Mouse (Mus musculus): Measurements from ENCODE around the gene Gm20388. TPM values are rescaled to one million over a fixed set of nuclear protein-coding genes. Genes with fewer than 3 reads are reported as not detected.

The Gm20388 gene
- polyA plus RNA-seq, 1 experiment from 2014 or later = not detected

DNA sequence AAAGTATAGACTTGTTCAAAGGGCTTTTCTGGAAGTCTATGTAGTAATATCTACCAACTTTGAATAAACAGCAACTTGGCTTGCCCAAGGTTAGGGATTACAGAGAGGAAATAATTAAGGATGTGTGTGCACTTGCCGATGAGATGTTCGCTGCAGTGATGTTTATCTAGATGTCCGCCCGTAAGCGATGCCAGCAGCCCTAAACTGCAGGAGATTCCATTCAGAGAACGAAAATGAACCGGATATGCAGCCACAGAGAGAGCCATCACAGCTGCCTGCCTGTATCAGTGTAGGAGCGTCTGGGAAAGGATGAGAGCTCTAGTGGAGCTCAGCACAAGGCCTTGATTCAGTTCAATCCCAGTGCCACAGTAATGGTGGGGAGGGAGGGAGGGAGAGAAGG, 1125.0 kb downstream of the Gm20388 start:
- ATAC-seq (ENCODE audit: low FRiP score) = no peak
- H3K4me3 ChIP-seq (ENCODE audit: low read depth, low read length) = no peak overlapping the region
- no peak overlapping the region for H3K4me2 ChIP-seq

DNA sequence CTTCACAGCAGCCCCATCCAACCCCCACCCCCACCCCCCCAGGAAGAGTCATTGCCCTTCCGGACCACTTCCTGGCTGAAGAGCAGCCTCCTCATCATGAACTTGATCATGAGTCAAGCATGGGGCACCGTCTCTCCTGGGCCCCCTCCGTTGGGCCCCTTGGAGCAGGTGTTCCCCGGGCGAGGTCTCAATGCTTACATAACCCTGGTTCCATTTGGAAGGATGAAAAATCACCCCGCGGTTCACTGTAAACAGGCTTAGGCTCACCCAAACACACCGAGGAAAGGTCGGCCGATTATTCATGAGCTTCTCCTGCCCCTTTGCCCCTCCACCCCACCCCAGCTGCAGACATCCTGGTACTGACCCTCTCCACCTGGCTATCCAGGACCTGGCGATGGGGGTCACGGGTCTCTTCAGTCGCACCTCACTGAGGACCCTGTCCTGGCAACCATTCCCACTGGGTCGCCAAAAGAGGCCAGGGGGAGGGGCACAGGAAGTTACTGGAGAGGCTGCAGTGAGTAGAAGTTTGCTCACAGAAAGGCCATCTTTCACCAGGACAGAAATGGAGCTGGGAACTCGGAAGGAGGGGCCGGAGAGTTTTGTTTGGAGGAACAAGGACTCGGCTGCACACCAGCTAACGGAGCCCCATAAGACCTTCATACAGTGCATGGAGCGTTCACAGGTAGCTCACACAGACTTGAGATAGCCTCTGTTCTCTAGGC, 1133.2 kb downstream of the Gm20388 start:
- DNase-seq (ENCODE audit: low spot score, missing footprints) = peak; percentile 65
- Histone ChIP-seq H3K9me3 (ENCODE audit: control insufficient read depth, low read length) (no peaks in the 10 kb centered on the region), H3K36me3 (ENCODE audit: control insufficient read depth, insufficient read depth, low read length) (no peaks in the 10 kb centered on the region), H3K27ac (ENCODE audit: low read depth, low read length) (no peak overlapping the region), H3K4me1 (ENCODE audit: control insufficient read depth, insufficient read depth, low read length) (no peaks in the 10 kb centered on the region), H3K4me3 (ENCODE audit: low read depth, low read length) (no peak overlapping the region), H3K4me2 (no peak overlapping the region), H3K27me3 (ENCODE audit: control insufficient read depth, insufficient read depth, low read length) (no peaks in the 10 kb centered on the region), H3K9ac (ENCODE audit: low read length) (no peak overlapping the region)
- 69% methylated on average over 19 of the region's 19 CpGs for WGBS
- no peak for ATAC-seq (ENCODE audit: low FRiP score)

More for the DNA sequence above, 1125.0 kb downstream of the Gm20388 start:
- 85% methylated on average over 8 of the region's 8 CpGs for WGBS
- Histone ChIP-seq H3K27me3 (ENCODE audit: control insufficient read depth, insufficient read depth, low read length) (no peaks in the 10 kb centered on the region), H3K27ac (ENCODE audit: low read depth, low read length) (no peak overlapping the region), H3K36me3 (ENCODE audit: control insufficient read depth, insufficient read depth, low read length) (no peaks in the 10 kb centered on the region), H3K9me3 (ENCODE audit: control insufficient read depth, low read length) (no peaks in the 10 kb centered on the region), H3K4me1 (ENCODE audit: control insufficient read depth, insufficient read depth, low read length) (no peaks in the 10 kb centered on the region), H3K9ac (ENCODE audit: low read length) (no peak overlapping the region)
- DNase-seq (ENCODE audit: low spot score, missing footprints) = peak; percentile 64

DNA sequence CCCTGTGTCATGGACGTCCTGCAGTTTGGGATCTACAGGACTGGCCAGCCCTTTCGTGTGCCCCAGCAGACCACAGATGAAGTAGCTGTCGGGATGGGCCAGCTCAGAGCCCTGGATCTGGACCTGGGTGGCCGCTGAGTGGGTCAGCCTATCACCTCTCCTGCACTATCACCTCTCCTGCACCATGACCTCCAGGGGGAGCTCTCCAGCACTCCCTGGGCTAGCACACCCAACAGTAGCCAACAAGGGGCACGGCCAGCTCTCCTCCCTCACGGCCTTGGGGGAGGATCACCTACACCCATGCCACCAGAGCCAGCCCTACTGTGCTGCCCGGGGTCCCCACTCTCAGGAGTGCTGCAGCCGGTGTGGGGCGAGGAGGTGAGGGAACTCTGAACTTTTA, 1136.8 kb downstream of the Gm20388 start:
- ATAC-seq (ENCODE audit: low FRiP score) (no peak), DNase-seq (ENCODE audit: low spot score, missing footprints) (peak; percentile 21)
- Histone ChIP-seq H3K4me1 (ENCODE audit: control insufficient read depth, insufficient read depth, low read length) (no peaks in the 10 kb centered on the region), H3K27ac (ENCODE audit: low read depth, low read length) (no peak overlapping the region), H3K4me2 (no peak overlapping the region), H3K27me3 (ENCODE audit: control insufficient read depth, insufficient read depth, low read length) (no peaks in the 10 kb centered on the region), H3K9me3 (ENCODE audit: control insufficient read depth, low read length) (no peaks in the 10 kb centered on the region), H3K4me3 (ENCODE audit: low read depth, low read length) (no peak overlapping the region), H3K36me3 (ENCODE audit: control insufficient read depth, insufficient read depth, low read length) (no peaks in the 10 kb centered on the region), H3K9ac (ENCODE audit: low read length) (no peak overlapping the region)
- whole genome bisulfite sequencing = 71% methylated on average over 9 of the region's 9 CpGs

DNA sequence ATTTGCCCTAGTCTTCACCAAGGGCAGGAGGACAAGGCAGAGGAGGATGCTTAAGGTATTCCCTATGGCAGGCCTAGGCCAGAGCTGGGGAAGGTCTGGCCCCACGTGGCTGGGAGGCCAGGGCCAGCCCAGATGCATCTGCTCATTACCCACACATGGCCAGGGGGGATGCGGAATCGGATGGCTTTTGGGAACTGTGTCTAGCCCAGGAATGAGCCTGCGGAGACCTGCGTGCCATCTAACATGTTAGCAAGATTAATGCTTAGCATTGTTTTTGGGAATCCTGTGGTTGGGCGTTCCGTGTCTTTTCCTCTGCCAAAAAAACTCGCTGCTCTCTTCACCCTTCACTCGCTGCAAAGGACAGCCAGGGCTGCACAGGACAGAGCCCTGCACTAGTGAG, 1147.4 kb downstream of the Gm20388 start:
- no peaks in the 10 kb centered on the region for H3K27me3 ChIP-seq (ENCODE audit: control insufficient read depth, insufficient read depth, low read length)
- ATAC-seq (ENCODE audit: low FRiP score) = no peak

DNA sequence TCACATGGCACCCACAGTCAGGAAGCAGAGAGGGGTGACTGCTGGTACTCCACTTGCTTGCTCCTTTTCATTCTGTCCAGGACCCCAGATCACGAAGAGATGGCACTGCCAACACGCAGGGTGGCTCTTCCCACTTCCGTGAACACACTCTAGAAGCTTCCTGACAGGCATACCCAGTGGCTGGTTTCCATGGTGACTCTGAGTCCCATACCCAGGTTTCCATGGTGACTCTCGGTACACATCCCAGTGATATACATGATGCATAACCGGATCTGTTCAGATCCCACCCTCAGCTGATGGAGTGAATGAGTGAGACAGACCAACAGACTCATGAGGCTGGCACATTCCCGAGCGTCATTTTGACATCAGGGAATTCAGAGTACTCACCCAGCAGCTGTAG, 1148.5 kb downstream of the Gm20388 start:
- DNase-seq (ENCODE audit: low spot score, missing footprints) = no peak
- no peak for ATAC-seq (ENCODE audit: low FRiP score)
- Histone ChIP-seq H3K9me3 (ENCODE audit: control insufficient read depth, low read length) (no peaks in the 10 kb centered on the region), H3K9ac (ENCODE audit: low read length) (no peak overlapping the region), H3K4me3 (ENCODE audit: low read depth, low read length) (no peak overlapping the region), H3K36me3 (ENCODE audit: control insufficient read depth, insufficient read depth, low read length) (no peaks in the 10 kb centered on the region), H3K27ac (ENCODE audit: low read depth, low read length) (no peak overlapping the region), H3K4me2 (no peak overlapping the region), H3K4me1 (ENCODE audit: control insufficient read depth, insufficient read depth, low read length) (peaks cover 5% of the 10 kb centered on the region), H3K27me3 (ENCODE audit: control insufficient read depth, insufficient read depth, low read length) (no peaks in the 10 kb centered on the region)
- WGBS = 80% methylated on average over 7 of the region's 7 CpGs

More for the DNA sequence above, 1147.4 kb downstream of the Gm20388 start:
- no peak overlapping the region for H3K9ac ChIP-seq (ENCODE audit: low read length)
- H3K4me1 ChIP-seq (ENCODE audit: control insufficient read depth, insufficient read depth, low read length) = no peaks in the 10 kb centered on the region
- no peak overlapping the region for H3K4me2 ChIP-seq
- no peak overlapping the region for H3K27ac ChIP-seq (ENCODE audit: low read depth, low read length)
- no peaks in the 10 kb centered on the region for H3K9me3 ChIP-seq (ENCODE audit: control insufficient read depth, low read length)
- H3K4me3 ChIP-seq (ENCODE audit: low read depth, low read length) = no peak overlapping the region
- DNase-seq (ENCODE audit: low spot score, missing footprints) = peak; percentile 62
- WGBS = 75% methylated on average over 9 of the region's 9 CpGs
- no peaks in the 10 kb centered on the region for H3K36me3 ChIP-seq (ENCODE audit: control insufficient read depth, insufficient read depth, low read length)

DNA sequence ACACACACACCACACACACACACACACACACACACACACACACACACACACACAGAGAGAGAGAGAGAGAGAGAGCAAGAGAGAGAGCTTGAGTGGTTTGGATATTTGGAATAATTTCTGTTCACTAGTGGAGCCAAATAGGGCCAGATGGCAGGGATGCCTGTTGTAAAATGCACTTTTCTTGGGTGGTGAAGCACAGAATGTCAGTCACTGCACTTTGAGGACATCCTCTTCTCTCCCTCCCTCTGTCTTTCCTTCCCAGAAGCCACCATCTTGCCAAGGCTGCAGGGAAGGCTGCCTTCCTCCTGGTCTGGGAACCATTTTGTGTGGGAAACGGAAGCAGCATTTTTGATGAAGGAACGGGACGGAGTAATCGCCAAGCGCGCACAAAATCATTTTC, 1151.9 kb downstream of the Gm20388 start:
- Histone ChIP-seq H3K36me3 (ENCODE audit: control insufficient read depth, insufficient read depth, low read length) (no peaks in the 10 kb centered on the region), H3K4me1 (ENCODE audit: control insufficient read depth, insufficient read depth, low read length) (peaks cover 5% of the 10 kb centered on the region), H3K9ac (ENCODE audit: low read length) (no peak overlapping the region), H3K4me2 (no peak overlapping the region), H3K4me3 (ENCODE audit: low read depth, low read length) (no peak overlapping the region), H3K9me3 (ENCODE audit: control insufficient read depth, low read length) (no peaks in the 10 kb centered on the region), H3K27me3 (ENCODE audit: control insufficient read depth, insufficient read depth, low read length) (peaks cover 2% of the 10 kb centered on the region; the same call in 1 of the 2 replicates), H3K27ac (ENCODE audit: low read depth, low read length) (no peak overlapping the region)
- ATAC-seq (ENCODE audit: low FRiP score) = no peak
- 92% methylated on average over 6 of the region's 6 CpGs for WGBS
- DNase-seq (ENCODE audit: low spot score, missing footprints) = peak; percentile 26

DNA sequence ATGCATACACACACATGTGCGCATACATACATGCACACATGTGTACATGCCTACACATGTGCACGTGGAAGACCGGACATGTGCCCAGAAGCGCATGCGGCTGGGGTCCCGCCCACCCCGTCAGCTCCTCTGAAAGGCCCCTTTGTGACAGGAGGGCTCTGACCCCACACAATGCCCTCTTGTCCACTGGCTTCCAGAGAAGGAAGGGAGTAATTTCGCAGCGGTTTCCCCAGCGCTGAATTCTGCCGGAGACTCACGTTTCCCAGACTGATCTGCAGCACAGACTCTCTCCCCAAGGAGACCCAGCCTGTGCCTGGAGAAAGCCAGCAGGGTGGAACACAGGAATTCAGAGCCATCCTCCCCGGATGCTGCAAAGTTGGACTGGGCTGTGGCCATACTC, 1153.0 kb downstream of the Gm20388 start:
- Histone ChIP-seq H3K9me3 (ENCODE audit: control insufficient read depth, low read length) (no peaks in the 10 kb centered on the region), H3K4me3 (ENCODE audit: low read depth, low read length) (no peak overlapping the region), H3K4me1 (ENCODE audit: control insufficient read depth, insufficient read depth, low read length) (peaks cover 5% of the 10 kb centered on the region), H3K36me3 (ENCODE audit: control insufficient read depth, insufficient read depth, low read length) (no peaks in the 10 kb centered on the region), H3K9ac (ENCODE audit: low read length) (no peak overlapping the region), H3K27ac (ENCODE audit: low read depth, low read length) (no peak overlapping the region), H3K27me3 (ENCODE audit: control insufficient read depth, insufficient read depth, low read length) (peaks cover 2% of the 10 kb centered on the region; the same call in 1 of the 2 replicates), H3K4me2 (no peak overlapping the region)
- peak; percentile 86 for DNase-seq (ENCODE audit: low spot score, missing footprints)
- ATAC-seq (ENCODE audit: low FRiP score) = no peak
- WGBS = 39% methylated on average over 13 of the region's 13 CpGs

DNA sequence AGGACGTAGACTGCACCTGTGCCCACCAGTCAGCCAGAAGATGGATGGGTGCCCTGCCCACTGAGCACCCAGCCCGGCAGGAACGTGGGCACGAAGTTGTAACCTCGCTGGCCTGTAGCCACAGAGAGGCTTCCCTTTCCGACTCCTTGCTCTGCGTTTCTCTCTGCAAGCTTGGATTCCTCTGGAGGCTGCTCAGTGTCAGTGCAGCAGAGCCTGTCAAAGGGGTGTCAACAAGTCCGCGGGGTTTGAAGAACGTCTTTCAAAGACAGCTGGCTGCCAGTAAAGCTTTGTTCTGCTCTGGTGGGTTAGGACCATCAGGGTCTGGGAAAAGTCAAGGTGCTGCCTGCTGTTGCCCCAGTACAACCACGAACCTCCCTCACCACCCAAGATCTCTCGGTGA, 1160.8 kb downstream of the Gm20388 start:
- Histone ChIP-seq H3K4me3 (ENCODE audit: low read depth, low read length) (no peak overlapping the region), H3K4me2 (no peak overlapping the region), H3K27ac (ENCODE audit: low read depth, low read length) (no peak overlapping the region), H3K9ac (ENCODE audit: low read length) (no peak overlapping the region), H3K9me3 (ENCODE audit: control insufficient read depth, low read length) (no peaks in the 10 kb centered on the region), H3K27me3 (ENCODE audit: control insufficient read depth, insufficient read depth, low read length) (peaks cover 70% of the 10 kb centered on the region), H3K36me3 (ENCODE audit: control insufficient read depth, insufficient read depth, low read length) (no peaks in the 10 kb centered on the region), H3K4me1 (ENCODE audit: control insufficient read depth, insufficient read depth, low read length) (0 out of 2 replicates have a peak, but pooled peaks cover 4% of the 10 kb centered on the region)
- ATAC-seq (ENCODE audit: low FRiP score) (no peak), DNase-seq (ENCODE audit: low spot score, missing footprints) (peak; percentile 87)
- WGBS = 2% methylated on average over 12 of the region's 12 CpGs

DNA sequence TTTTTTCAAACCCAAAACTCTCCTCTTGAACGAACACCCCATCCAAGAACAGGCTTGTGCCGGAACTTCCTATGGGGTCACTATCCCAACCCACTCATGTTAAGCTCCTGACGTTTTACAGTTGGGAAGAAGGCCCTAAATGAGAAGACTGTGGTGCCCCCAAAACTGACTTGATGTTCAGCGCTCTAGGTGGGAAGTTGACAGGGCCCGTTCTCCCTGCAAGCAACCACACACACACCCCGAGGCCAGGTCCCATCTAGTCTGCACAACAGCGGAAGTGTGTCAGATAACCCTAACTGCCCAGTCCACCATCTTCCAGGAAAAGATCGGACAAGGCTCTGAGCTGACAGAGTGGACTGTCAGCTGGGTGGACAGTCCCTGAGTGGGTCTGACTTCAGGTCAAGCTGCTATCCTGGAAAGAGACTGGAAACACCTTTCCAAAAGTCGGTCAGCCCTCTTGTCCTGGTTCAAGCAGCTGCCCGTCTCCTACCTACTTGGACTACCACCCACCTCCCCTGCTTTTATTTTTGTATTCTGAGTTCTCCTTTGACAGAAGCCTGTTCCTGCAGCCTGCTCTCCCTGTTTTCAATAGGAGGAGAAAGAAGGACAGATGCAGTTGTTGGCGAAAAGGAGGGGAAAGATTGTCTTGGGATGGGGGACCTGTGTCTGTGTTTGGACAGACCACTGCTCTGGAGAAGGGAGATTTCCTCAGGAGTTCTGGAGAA, 1161.9 kb downstream of the Gm20388 start:
- H3K9ac ChIP-seq (ENCODE audit: low read length) = no peak overlapping the region
- ATAC-seq (ENCODE audit: low FRiP score) (no peak), DNase-seq (ENCODE audit: low spot score, missing footprints) (peak; percentile 90)
- peaks cover 81% of the 10 kb centered on the region for H3K27me3 ChIP-seq (ENCODE audit: control insufficient read depth, insufficient read depth, low read length)
- no peak overlapping the region for H3K4me3 ChIP-seq (ENCODE audit: low read depth, low read length)
- no peak overlapping the region for H3K27ac ChIP-seq (ENCODE audit: low read depth, low read length)
- 10% methylated on average over 11 of the region's 11 CpGs for WGBS
- 0 out of 2 replicates have a peak, but pooled peaks cover 4% of the 10 kb centered on the region for H3K4me1 ChIP-seq (ENCODE audit: control insufficient read depth, insufficient read depth, low read length)
- no peaks in the 10 kb centered on the region for H3K9me3 ChIP-seq (ENCODE audit: control insufficient read depth, low read length)
- H3K36me3 ChIP-seq (ENCODE audit: control insufficient read depth, insufficient read depth, low read length) = no peaks in the 10 kb centered on the region
- H3K4me2 ChIP-seq = no peak overlapping the region

Measured in midbrain, embryonic 11.5 days (tissue).